Comparison of ENCODE assay signal across 8 mouse cellular contexts in genomic region chr10:7333077-7333747, GRCm38 (mm10).
DNase-seq lines count a peak whose midpoint lies in the region; ATAC-seq and TF ChIP-seq lines count a peak whose summit lies in the region.

No protein-coding gene starts in this region.

- no peak overlapping the region for H3K27ac ChIP-seq in forebrain, embryonic 16.5 days (ENCODE audit: low read length)
- H3K27ac ChIP-seq in layer of hippocampus, adult 2 months = no peak overlapping the region
- no peak overlapping the region for H3K27ac ChIP-seq in lung, embryonic 14.5 days (ENCODE audit: low read depth)

- ATAC-seq in forebrain, embryonic 16.5 days = peak; percentile 93
- peak; percentile 96 to 99 for ATAC-seq in hematopoietic stem cell, adult 5-6 weeks (replicated peaks in 1 of 2; ENCODE audit: insufficient read depth in 1 of 2, low FRiP score in 2 of 2, low TSS enrichment in 1 of 2, low read depth in 1 of 2, poor library complexity in 2 of 2, severe bottlenecking in 2 of 2)
- peak; percentile 90 for ATAC-seq in lung, embryonic 14.5 days (ENCODE audit: insufficient read depth)

- H3K36me3 ChIP-seq in forebrain, embryonic 16.5 days (ENCODE audit: control insufficient read depth, insufficient read depth) = no peaks in the 10 kb centered on the region
- no peaks in the 10 kb centered on the region for H3K36me3 ChIP-seq in lung, embryonic 14.5 days (ENCODE audit: insufficient read depth)

- peak; percentile 83 for TF ChIP-seq CTCF in layer of hippocampus, adult 2 months (conservative IDR thresholded peaks at IDR 0.05)
- TF ChIP-seq CTCF in lung, embryonic 14.5 days (IDR thresholded peaks at IDR 0.05; ENCODE audit: low read depth) = peak; percentile 91

- DNase-seq in MEL-GATA-1-ER (ENCODE audit: extremely low read depth, low read depth) = peak; percentile 41
- peak; percentile 77 for DNase-seq in cerebellum, adult 11 months
- DNase-seq in layer of hippocampus, adult 2 months (ENCODE audit: low spot score in 2 of 2) = peak; percentile 48 to 62
- DNase-seq in lung, embryonic 14.5 days = peak; percentile 95
- DNase-seq in retina, adult 2 months (ENCODE audit: low read depth, low spot score) = peak; percentile 43
- peak; percentile 56 for DNase-seq in thymus, postnatal 25 days

- no peak overlapping the region for H3K4me2 ChIP-seq in forebrain, embryonic 16.5 days (ENCODE audit: low read length)
- H3K4me2 ChIP-seq in lung, embryonic 14.5 days = no peak overlapping the region

- no peak overlapping the region for H3K9ac ChIP-seq in forebrain, embryonic 16.5 days (replicated peaks; ENCODE audit: low read depth, low read length)
- H3K9ac ChIP-seq in lung, embryonic 14.5 days = no peak overlapping the region

- no peaks in the 10 kb centered on the region for H3K27me3 ChIP-seq in forebrain, embryonic 16.5 days (replicated peaks; ENCODE audit: control insufficient read depth, insufficient read depth, low read length)
- H3K27me3 ChIP-seq in lung, embryonic 14.5 days (ENCODE audit: insufficient read depth, low read length) = no peaks in the 10 kb centered on the region

- no peaks in the 10 kb centered on the region for H3K9me3 ChIP-seq in forebrain, embryonic 16.5 days (ENCODE audit: control insufficient read depth, low read length)
- H3K9me3 ChIP-seq in lung, embryonic 14.5 days (ENCODE audit: low read depth, low read length) = no peaks in the 10 kb centered on the region

- no peaks in the 10 kb centered on the region for H3K4me1 ChIP-seq in forebrain, embryonic 16.5 days (replicated peaks; ENCODE audit: control insufficient read depth, insufficient read depth, low read length)
- H3K4me1 ChIP-seq in lung, embryonic 14.5 days (ENCODE audit: insufficient read depth) = no peaks in the 10 kb centered on the region

- no peak overlapping the region for H3K4me3 ChIP-seq in forebrain, embryonic 16.5 days (replicated peaks; ENCODE audit: low read length)
- H3K4me3 ChIP-seq in layer of hippocampus, adult 2 months = no peak overlapping the region
- no peak overlapping the region for H3K4me3 ChIP-seq in lung, embryonic 14.5 days (ENCODE audit: low read depth, low read length)

- 38% methylated on average over 11 of the region's 11 CpGs for WGBS in forebrain, embryonic 16.5 days
- WGBS in lung, embryonic 14.5 days = 38% methylated on average over 11 of the region's 11 CpGs

Comparison
In these comparisons a context has a peak if more than half of its experiments do, and no peak if none do; other contexts are left out.
1. DNase-seq: peak in every context shown above with its lines; median percentile 95 in lung, embryonic 14.5 days; 77 in cerebellum, adult 11 months; 56 in thymus, postnatal 25 days; 55 in layer of hippocampus, adult 2 months; 43 in retina, adult 2 months; 41 in MEL-GATA-1-ER.